8 mouse cellular contexts compared by ENCODE assay signal in genomic region chr11:70220323-70220722, GRCm38 (mm10). TPM values are rescaled to one million over a fixed set of nuclear protein-coding genes. Genes with fewer than 3 reads are reported as not detected.
DNase-seq lines count a peak whose midpoint lies in the region; ATAC-seq and TF ChIP-seq lines count a peak whose summit lies in the region.

No protein-coding gene starts in this region.

- H3K27ac ChIP-seq in heart, embryonic 15.5 days = peak overlapping the region; percentile 85
- H3K27ac ChIP-seq in MEL (ENCODE audit: control insufficient read depth, low read depth, low read length) = peak overlapping the region; percentile 95
- peak overlapping the region; percentile 90 for H3K27ac ChIP-seq in forebrain, embryonic 10.5 days
- peak overlapping the region; percentile 97 for H3K27ac ChIP-seq in liver, embryonic 12.5 days

- TF ChIP-seq RAD21 in MEL (IDR thresholded peaks at IDR 0.05; ENCODE audit: low read depth, low read length) = no peak

- no peaks in the 10 kb centered on the region for H3K9me3 ChIP-seq in heart, embryonic 15.5 days (replicated peaks)
- no peaks in the 10 kb centered on the region for H3K9me3 ChIP-seq in MEL (replicated peaks; ENCODE audit: insufficient read depth, low read length)
- no peaks in the 10 kb centered on the region for H3K9me3 ChIP-seq in forebrain, embryonic 10.5 days
- no peaks in the 10 kb centered on the region for H3K9me3 ChIP-seq in liver, embryonic 12.5 days (replicated peaks)

- peak overlapping the region; percentile 63 for H3K4me3 ChIP-seq in heart, embryonic 15.5 days
- H3K4me3 ChIP-seq in MEL (ENCODE audit: control insufficient read depth in 1 of 2, insufficient read depth in 1 of 2, low read depth in 2 of 2, low read length in 2 of 2) = peak overlapping the region; percentile 62 to 76
- H3K4me3 ChIP-seq in forebrain, embryonic 10.5 days = peak overlapping the region; percentile 65
- peak overlapping the region; percentile 76 for H3K4me3 ChIP-seq in liver, embryonic 12.5 days

- no peak for TF ChIP-seq EP300 in MEL (IDR thresholded peaks at IDR 0.05; ENCODE audit: low read depth in 1 of 2, low read length in 2 of 2)

- under 1% methylated on average over 24 of the region's 24 CpGs for WGBS in heart, embryonic 15.5 days
- WGBS in forebrain, embryonic 10.5 days = under 1% methylated on average over 24 of the region's 24 CpGs
- 2% methylated on average over 24 of the region's 24 CpGs for WGBS in liver, embryonic 12.5 days (ENCODE audit: insufficient replicate concordance)

- H3K27me3 ChIP-seq in heart, embryonic 15.5 days = peaks cover 33% of the 10 kb centered on the region
- H3K27me3 ChIP-seq in MEL (ENCODE audit: control insufficient read depth in 1 of 2, insufficient read depth in 2 of 2, low read length in 2 of 2) = no peaks in the 10 kb centered on the region
- H3K27me3 ChIP-seq in forebrain, embryonic 10.5 days (ENCODE audit: poor library complexity, severe bottlenecking) = peaks cover 79% of the 10 kb centered on the region
- peaks cover 22% of the 10 kb centered on the region for H3K27me3 ChIP-seq in liver, embryonic 12.5 days (replicated peaks)

- intact Hi-C loops in heart, postnatal 14 days (cut with DNase I) = no loop called here

- no peak for DNase-seq in heart, postnatal 14 days
- DNase-seq in MEL (ENCODE audit: low read depth, low spot score) = no peak
- no peak for DNase-seq in forebrain, embryonic 10.5 days (ENCODE audit: extremely low spot score, low spot score)
- no peak for DNase-seq in embryo, embryonic 9.5 days (ENCODE audit: extremely low spot score)
- no peak for DNase-seq in layer of hippocampus, adult 8-10 months (ENCODE audit: low spot score in 2 of 2)
- DNase-seq in thymus, postnatal 10 days (ENCODE audit: low spot score in 2 of 2) = no peak

- peaks cover 5% of the 10 kb centered on the region; the same call in 1 of the 2 replicates for H3K79me2 ChIP-seq in MEL (ENCODE audit: control insufficient read depth, insufficient read depth, low read length, poor library complexity)

- peak overlapping the region; percentile 69 for H3K9ac ChIP-seq in heart, embryonic 15.5 days
- H3K9ac ChIP-seq in MEL (ENCODE audit: control insufficient read depth, low read depth, low read length, poor library complexity, severe bottlenecking) = peak overlapping the region; percentile 81
- peak overlapping the region; percentile 88 for H3K9ac ChIP-seq in liver, embryonic 12.5 days

- TF ChIP-seq POLR2A in MEL (IDR thresholded peaks at IDR 0.05; ENCODE audit: control insufficient read depth in 1 of 2, insufficient read depth in 1 of 2, low read depth in 1 of 2, low read length in 2 of 2, poor library complexity in 1 of 2) = 0 out of 4 replicates have a peak, but pooled peaks of 1 of the 2 experiments have one; percentile 51

- peaks cover 26% of the 10 kb centered on the region for H3K4me1 ChIP-seq in heart, embryonic 15.5 days (replicated peaks)
- H3K4me1 ChIP-seq in MEL (ENCODE audit: control insufficient read depth in 1 of 2, insufficient read depth in 2 of 2, low read length in 2 of 2) = peaks cover 5 to 7% of the 10 kb centered on the region in 2 experiments; a peak in 3 of 4 replicates
- H3K4me1 ChIP-seq in forebrain, embryonic 10.5 days = peaks cover 49% of the 10 kb centered on the region
- H3K4me1 ChIP-seq in liver, embryonic 12.5 days = peaks cover 66% of the 10 kb centered on the region

- H3K4me2 ChIP-seq in heart, embryonic 15.5 days = peak overlapping the region; percentile 97
- H3K4me2 ChIP-seq in liver, embryonic 12.5 days = peak overlapping the region; percentile 97

- ATAC-seq in heart, embryonic 15.5 days (replicated peaks; ENCODE audit: insufficient number of reproducible peaks, insufficient read depth, low FRiP score, low read depth) = no peak
- no peak for ATAC-seq in liver, embryonic 12.5 days

- H3K36me3 ChIP-seq in heart, embryonic 15.5 days = no peaks in the 10 kb centered on the region
- peaks cover 0 to 5% of the 10 kb centered on the region in 2 experiments; a peak in 2 of 4 replicates for H3K36me3 ChIP-seq in MEL (ENCODE audit: control insufficient read depth in 1 of 2, insufficient read depth in 2 of 2, low read length in 2 of 2)
- peaks cover 23% of the 10 kb centered on the region for H3K36me3 ChIP-seq in forebrain, embryonic 10.5 days (replicated peaks)
- H3K36me3 ChIP-seq in liver, embryonic 12.5 days = peaks cover 20% of the 10 kb centered on the region

- TF ChIP-seq CTCF in MEL (IDR thresholded peaks at IDR 0.05 in 2 of 3, conservative IDR thresholded peaks at IDR 0.05 in 1 of 3; ENCODE audit: control insufficient read depth in 1 of 3, insufficient read depth in 1 of 3, low read depth in 2 of 3, low read length in 3 of 3, poor library complexity in 1 of 3, severe bottlenecking in 1 of 3) = no peak

TF ChIP-seq in MEL, 35 proteins besides CTCF, POLR2A, EP300 and RAD21:
- TF ChIP-seq SIN3A (IDR thresholded peaks at IDR 0.05; ENCODE audit: low read length) (no peak), MAZ (IDR thresholded peaks at IDR 0.05; ENCODE audit: low read depth, low read length) (0 out of 2 replicates have a peak, but pooled peaks have one; percentile 36), ZNF384 (IDR thresholded peaks at IDR 0.05; ENCODE audit: low read depth, low read length) (no peak)

RNA-seq across cellular contexts. Expression of gene Slc16a13, which starts 0.5 kb away (rescaled TPM):
- polyA plus RNA-seq in heart, embryonic 15.5 days (2015; fragmentation: Nextera tagmentation; extraction: Ambion mirVana) = 4.5 and 5.2 TPM in 2 replicates
- 1 to 10 TPM; 4.2 to 5.8 TPM for total RNA-seq in heart, postnatal 14 days (2021)
- total RNA-seq in MEL (2012; rRNA removed) = 3.1 and 4.2 TPM in 2 replicates
- 1 to 10 TPM in 1 of 2 experiments, not detected in 1; 7.9 TPM for polyA plus RNA-seq in MEL (2012; ENCODE audit: insufficient read depth in 1 of 2, insufficient read length in 2 of 2, low read depth in 1 of 2, low replicate concordance in 2 of 2, missing spikeins in 1 of 2)
- 14.6 and 16.1 TPM in 2 replicates for polyA plus RNA-seq in forebrain, embryonic 10.5 days (2016; fragmentation: Nextera tagmentation; extraction: Ambion mirVana)
- 6.1 and 8.5 TPM in 2 replicates for polyA plus RNA-seq in liver, embryonic 12.5 days (2016; fragmentation: Nextera tagmentation; extraction: Ambion mirVana)
- 1 to 10 TPM; 6.5 to 9.5 (median 7.4) TPM for total RNA-seq in layer of hippocampus, adult 8-10 months (2022)

RNA-seq across cellular contexts. Expression of gene Slc16a11, which starts 7.8 kb away (rescaled TPM):
- 0.54 and 0.65 TPM in 2 replicates for polyA plus RNA-seq in heart, embryonic 15.5 days (2015; fragmentation: Nextera tagmentation; extraction: Ambion mirVana)
- under 1 TPM; 0.76 to 0.90 TPM for total RNA-seq in heart, postnatal 14 days (2021)
- total RNA-seq in MEL (2012; rRNA removed) = 0.31 and 0.33 TPM in 2 replicates
- 1 to 10 TPM in 1 of 2 experiments, not detected in 1; 1.2 TPM for polyA plus RNA-seq in MEL (2012; ENCODE audit: insufficient read depth in 1 of 2, insufficient read length in 2 of 2, low read depth in 1 of 2, low replicate concordance in 2 of 2, missing spikeins in 1 of 2)
- polyA plus RNA-seq in forebrain, embryonic 10.5 days (2016; fragmentation: Nextera tagmentation; extraction: Ambion mirVana) = 0.79 and 1.2 TPM in 2 replicates
- 1.5 and 1.8 TPM in 2 replicates for polyA plus RNA-seq in liver, embryonic 12.5 days (2016; fragmentation: Nextera tagmentation; extraction: Ambion mirVana)
- 10 to 100 TPM; 35.6 to 44.8 (median 42.1) TPM for total RNA-seq in layer of hippocampus, adult 8-10 months (2022)

RNA-seq across cellular contexts. Expression of gene Bcl6b, which starts 9.3 kb away (rescaled TPM):
- 18.1 and 19.8 TPM in 2 replicates for polyA plus RNA-seq in heart, embryonic 15.5 days (2015; fragmentation: Nextera tagmentation; extraction: Ambion mirVana)
- total RNA-seq in heart, postnatal 14 days (2021) = 10 to 100 TPM; 26.1 to 32.5 TPM
- not detected in 2 replicates for total RNA-seq in MEL (2012; rRNA removed)
- not detected for polyA plus RNA-seq in MEL (2012; ENCODE audit: insufficient read depth in 1 of 2, insufficient read length in 2 of 2, low read depth in 1 of 2, low replicate concordance in 2 of 2, missing spikeins in 1 of 2)
- polyA plus RNA-seq in forebrain, embryonic 10.5 days (2016; fragmentation: Nextera tagmentation; extraction: Ambion mirVana) = 4.5 and 4.7 TPM in 2 replicates
- 2.8 and 3.8 TPM in 2 replicates for polyA plus RNA-seq in liver, embryonic 12.5 days (2016; fragmentation: Nextera tagmentation; extraction: Ambion mirVana)
- 1 to 10 TPM in 1 of 4 experiments, under 1 TPM in 3; 0.91 to 1.9 (median 0.95) TPM for total RNA-seq in layer of hippocampus, adult 8-10 months (2022)

RNA-seq across cellular contexts. Expression of gene 0610010K14Rik, which starts 17.4 kb away (rescaled TPM):
- polyA plus RNA-seq in heart, embryonic 15.5 days (2015; fragmentation: Nextera tagmentation; extraction: Ambion mirVana) = 107 and 113 TPM in 2 replicates
- total RNA-seq in heart, postnatal 14 days (2021) = 10 to 100 TPM; 34.7 to 38.4 TPM
- 60.4 and 61.8 TPM in 2 replicates for total RNA-seq in MEL (2012; rRNA removed)
- polyA plus RNA-seq in MEL (2012; ENCODE audit: insufficient read depth in 1 of 2, insufficient read length in 2 of 2, low read depth in 1 of 2, low replicate concordance in 2 of 2, missing spikeins in 1 of 2) = 100 to 1,000 TPM in 1 of 2 experiments, not detected in 1; 189 TPM
- polyA plus RNA-seq in forebrain, embryonic 10.5 days (2016; fragmentation: Nextera tagmentation; extraction: Ambion mirVana) = 227 TPM in 2 replicates
- 97.4 and 104 TPM in 2 replicates for polyA plus RNA-seq in liver, embryonic 12.5 days (2016; fragmentation: Nextera tagmentation; extraction: Ambion mirVana)
- 10 to 100 TPM; 39.3 to 45.7 (median 42.6) TPM for total RNA-seq in layer of hippocampus, adult 8-10 months (2022)

RNA-seq across cellular contexts. Expression of gene Gm21988, which starts 19.3 kb away (rescaled TPM):
- polyA plus RNA-seq in heart, embryonic 15.5 days (2015; fragmentation: Nextera tagmentation; extraction: Ambion mirVana) = 7.3 and 10.3 TPM in 2 replicates
- 1 to 10 TPM; 3.1 to 3.2 TPM for total RNA-seq in heart, postnatal 14 days (2021)
- 2.3 and 3.7 TPM in 2 replicates for total RNA-seq in MEL (2012; rRNA removed)
- polyA plus RNA-seq in MEL (2012; ENCODE audit: insufficient read depth in 1 of 2, insufficient read length in 2 of 2, low read depth in 1 of 2, low replicate concordance in 2 of 2, missing spikeins in 1 of 2) = 1 to 10 TPM in 1 of 2 experiments, not detected in 1; 4.1 TPM
- polyA plus RNA-seq in forebrain, embryonic 10.5 days (2016; fragmentation: Nextera tagmentation; extraction: Ambion mirVana) = 7.9 and 10.1 TPM in 2 replicates
- polyA plus RNA-seq in liver, embryonic 12.5 days (2016; fragmentation: Nextera tagmentation; extraction: Ambion mirVana) = 6.2 and 7.8 TPM in 2 replicates
- 1 to 10 TPM; 2.5 to 8.6 (median 3.5) TPM for total RNA-seq in layer of hippocampus, adult 8-10 months (2022)
